In genomic region chr9:123429863-123430262, GRCm38 (mm10) we compare ENCODE assay signal across 26 mouse cellular contexts. TPM values are rescaled to one million over a fixed set of nuclear protein-coding genes. Genes with fewer than 3 reads are reported as not detected.
DNase-seq lines count a peak whose midpoint lies in the region; ATAC-seq and TF ChIP-seq lines count a peak whose summit lies in the region.
"Had no signal": no experiment of that assay in that cellular context is flagged by ENCODE, and none has a peak within 500 bp of the region (broad histone marks: within the 10 kb centered on the region; RNA-seq: fewer than 3 reads in every experiment).

No protein-coding gene starts in this region.

- no peaks in the 10 kb centered on the region for H3K9me3 ChIP-seq in heart, embryonic 10.5 days
- H3K9me3 ChIP-seq in liver, embryonic 14.5 days (ENCODE audit: control insufficient read depth, low read length), result no peaks in the 10 kb centered on the region
- no peaks in the 10 kb centered on the region for H3K9me3 ChIP-seq in liver, postnatal 0 days (ENCODE audit: low read length)
- H3K9me3 ChIP-seq: forebrain, embryonic 10.5 days; forebrain, embryonic 13.5 days; G1E; heart, embryonic 12.5 days; heart, embryonic 15.5 days; hindbrain, embryonic 10.5 days; hindbrain, embryonic 13.5 days had no signal

- TF ChIP-seq CTCF in liver, embryonic 14.5 days (IDR thresholded peaks at IDR 0.05; ENCODE audit: low read depth), result no peak
- no peak for TF ChIP-seq CTCF in liver, postnatal 0 days (IDR thresholded peaks at IDR 0.05; ENCODE audit: low read depth)

- H3K27me3 ChIP-seq in heart, embryonic 10.5 days (ENCODE audit: insufficient read depth, poor library complexity, severe bottlenecking), result no peaks in the 10 kb centered on the region
- H3K27me3 ChIP-seq in liver, embryonic 14.5 days (ENCODE audit: control insufficient read depth, insufficient read depth, low read length), result no peaks in the 10 kb centered on the region
- H3K27me3 ChIP-seq in liver, postnatal 0 days (ENCODE audit: insufficient read depth, low read length), result no peaks in the 10 kb centered on the region
- H3K27me3 ChIP-seq: CH12.LX; forebrain, embryonic 13.5 days; heart, embryonic 12.5 days; heart, embryonic 15.5 days; hindbrain, embryonic 13.5 days; Patski had no signal

- H3K36me3 ChIP-seq in heart, embryonic 10.5 days, result no peaks in the 10 kb centered on the region
- H3K36me3 ChIP-seq in liver, embryonic 14.5 days (replicated peaks; ENCODE audit: control insufficient read depth, insufficient read depth, low read depth), result no peaks in the 10 kb centered on the region; the same call in 1 of the 2 replicates
- peaks cover 3% of the 10 kb centered on the region; the same call in 1 of the 2 replicates for H3K36me3 ChIP-seq in liver, postnatal 0 days (replicated peaks; ENCODE audit: insufficient read depth, low read length)

- no peak overlapping the region for H3K4me2 ChIP-seq in liver, embryonic 14.5 days (ENCODE audit: low read depth)
- H3K4me2 ChIP-seq in liver, postnatal 0 days (ENCODE audit: low read depth, low read length), result no peak overlapping the region
- H3K4me2 ChIP-seq: forebrain, embryonic 13.5 days; heart, embryonic 12.5 days; heart, embryonic 15.5 days; hindbrain, embryonic 13.5 days had no signal

- H3K4me1 ChIP-seq in heart, embryonic 10.5 days, result no peaks in the 10 kb centered on the region
- peaks cover 0 to 16% of the 10 kb centered on the region in 2 experiments; a peak in 2 of 4 replicates for H3K4me1 ChIP-seq in liver, embryonic 14.5 days (replicated peaks; ENCODE audit: control insufficient read depth in 2 of 2, insufficient read depth in 2 of 2, low read length in 1 of 2)
- peaks cover 3% of the 10 kb centered on the region; the same call in 1 of the 2 replicates for H3K4me1 ChIP-seq in liver, postnatal 0 days (ENCODE audit: insufficient read depth)
- H3K4me1 ChIP-seq: forebrain, embryonic 10.5 days; heart, embryonic 12.5 days; heart, embryonic 15.5 days had no signal

- DNase-seq in heart, adult 11 months, result peak; percentile 79
- DNase-seq in heart, embryonic 10.5 days (ENCODE audit: low spot score), result no peak
- DNase-seq in ZHBTc4 (ENCODE audit: low read depth, low spot score), result peak; percentile 7
- peak in 2 of 3 experiments; percentile 12 to 23 for DNase-seq in liver, embryonic 14.5 days (ENCODE audit: low read depth in 3 of 3, low spot score in 3 of 3)
- DNase-seq in liver, postnatal 0 days, result no peak
- no peak for DNase-seq in spleen, adult 18-20 months
- DNase-seq in kidney, postnatal 10 days, result no peak
- DNase-seq: adrenal gland, postnatal 14 days; B cell, adult 2 months; cerebellum, adult 11 months; cerebellum, adult 8-10 months; gastrocnemius, postnatal 10 days; gastrocnemius, postnatal 36 days; heart, postnatal 10 days; heart, postnatal 36 days had no signal

- no peak overlapping the region for H3K4me3 ChIP-seq in heart, embryonic 10.5 days
- H3K4me3 ChIP-seq in liver, embryonic 14.5 days (ENCODE audit: insufficient read depth in 1 of 2, low read depth in 2 of 2, low read length in 2 of 2), result no peak overlapping the region
- H3K4me3 ChIP-seq in liver, postnatal 0 days (ENCODE audit: low read depth, low read length), result no peak overlapping the region
- H3K4me3 ChIP-seq: forebrain, embryonic 10.5 days; forebrain, embryonic 13.5 days; heart, embryonic 12.5 days; heart, embryonic 15.5 days; hindbrain, embryonic 10.5 days; hindbrain, embryonic 13.5 days had no signal

- H3K9ac ChIP-seq in liver, embryonic 14.5 days (replicated peaks), result no peak overlapping the region
- H3K9ac ChIP-seq in liver, postnatal 0 days (replicated peaks), result no peak overlapping the region
- H3K9ac ChIP-seq: forebrain, embryonic 13.5 days; heart, embryonic 12.5 days; heart, embryonic 15.5 days; hindbrain, embryonic 13.5 days had no signal

- 90% methylated on average over 4 of the region's 4 CpGs for WGBS in heart, embryonic 10.5 days
- 80% methylated on average over 4 of the region's 4 CpGs for WGBS in liver, embryonic 14.5 days (ENCODE audit: insufficient replicate concordance)
- WGBS in liver, postnatal 0 days (ENCODE audit: insufficient replicate concordance), result 69% methylated on average over 4 of the region's 4 CpGs

- peak; percentile 57; the same call in 1 of the 2 replicates for ATAC-seq in liver, embryonic 14.5 days (ENCODE audit: insufficient read depth)
- peak; percentile 94 for ATAC-seq in liver, postnatal 0 days
- ATAC-seq: forebrain, embryonic 13.5 days; forebrain, embryonic 16.5 days; hindbrain, embryonic 16.5 days; Patski had no signal

- no peak for TF ChIP-seq EP300 in liver, embryonic 14.5 days (IDR thresholded peaks at IDR 0.05; ENCODE audit: low read depth)
- no peak for TF ChIP-seq EP300 in liver, postnatal 0 days (IDR thresholded peaks at IDR 0.05; ENCODE audit: low read depth)

- no peak overlapping the region for H3K27ac ChIP-seq in heart, embryonic 10.5 days
- no peak overlapping the region for H3K27ac ChIP-seq in liver, embryonic 14.5 days
- no peak overlapping the region for H3K27ac ChIP-seq in liver, postnatal 0 days (ENCODE audit: low read depth)
- H3K27ac ChIP-seq: forebrain, embryonic 10.5 days; forebrain, embryonic 13.5 days; heart, embryonic 15.5 days; hindbrain, embryonic 10.5 days; hindbrain, embryonic 13.5 days had no signal

RNA-seq across cellular contexts. Expression of gene Limd1, which starts 48.6 kb away (rescaled TPM):
- polyA plus RNA-seq in heart, embryonic 10.5 days (2016; fragmentation: Nextera tagmentation; extraction: Ambion mirVana), result 39.0 and 39.2 TPM in 2 replicates
- polyA plus RNA-seq in liver, embryonic 14.5 days (2012; rRNA removed), result 10.7 and 12.7 TPM in 2 replicates
- polyA plus RNA-seq in liver, embryonic 14.5 days (2014; fragmentation: Nextera tagmentation; extraction: Ambion mirVana), result 23.2 and 24.2 TPM in 2 replicates
- polyA plus RNA-seq in liver, postnatal 0 days (2015; fragmentation: Nextera tagmentation; extraction: Ambion mirVana), result 11.9 and 12.4 TPM in 2 replicates

Comparison
In these comparisons a context has a peak if more than half of its experiments do, and no peak if none do; other contexts are left out.
1. DNase-seq: peak in heart, adult 11 months (single experiment), ZHBTc4 (single experiment) and liver, embryonic 14.5 days (2 of 3); none in heart, embryonic 10.5 days (single experiment), liver, postnatal 0 days (single experiment), spleen, adult 18-20 months (0 of 2) and kidney, postnatal 10 days (single experiment).